Mouse (Mus musculus) testis, adult 2 months (tissue): Measurements from ENCODE around the gene Tkfc. TPM values are rescaled to one million over a fixed set of nuclear protein-coding genes. Genes with fewer than 3 reads are reported as not detected.

Source experiments
- H3K27ac ChIP-seq: fragments of 200-500 bp; 2 replicates; pipeline ENCODE4 v1.5.1; 2012; ENCODE audit warnings: low read depth, low read length; ENCODE audit not compliant: control insufficient read depth, insufficient read depth
- H3K27me3 ChIP-seq: fragments of 200-500 bp; 2 replicates; pipeline ENCODE4 v1.6.1; 2012; ENCODE audit warnings: mild to moderate bottlenecking, low read length, moderate library complexity; ENCODE audit not compliant: control insufficient read depth, insufficient read depth
- H3K36me3 ChIP-seq: fragments of 200-500 bp; 2 replicates; pipeline ENCODE4 v1.6.1; 2012; ENCODE audit warnings: mild to moderate bottlenecking, low read length; ENCODE audit not compliant: control insufficient read depth, insufficient read depth
- H3K4me1 ChIP-seq: fragments of 200-500 bp; 2 replicates; pipeline ENCODE4 v1.6.1; 2012; ENCODE audit warnings: low read length; ENCODE audit not compliant: control insufficient read depth, insufficient read depth
- H3K4me3 ChIP-seq: fragments of 200-500 bp; 2 replicates; pipeline ENCODE4 v1.5.1; 2012; ENCODE audit warnings: low read depth, mild to moderate bottlenecking, low read length, moderate library complexity, mixed read lengths; ENCODE audit not compliant: control insufficient read depth
- CTCF ChIP-seq: fragments of 200-500 bp; IDR thresholded peaks from 2 replicates; pipeline ENCODE4 v1.5.1; 2012; ENCODE audit warnings: low read depth, mild to moderate bottlenecking, inconsistent platforms, low read length, moderate library complexity; ENCODE audit not compliant: control insufficient read depth, insufficient read depth, insufficient replicate concordance
- POLR2A ChIP-seq: fragments of 200-500 bp; IDR thresholded peaks from 2 replicates; pipeline ENCODE4 v1.6.1; 2012; ENCODE audit warnings: low read depth, mild to moderate bottlenecking, inconsistent platforms, low read length, moderate library complexity; ENCODE audit not compliant: control insufficient read depth
- polyA plus RNA-seq: library from polyadenylated mRNA; depleted of rRNA; stranded (reverse); fragments of >200 nt; gene quantifications from 2 replicates; pipeline ENCODE4 v1.2.3, GENCODE M21; 2012

Gene Tkfc
- polyA plus RNA-seq, 1 experiment: 166 TPM

GRCm38 (mm10) chr19:10585112-10585511 lies 20.3 kb downstream of the Tkfc start:
- TF ChIP-seq CTCF (no peak), POLR2A (no peak)
- Histone ChIP-seq H3K36me3 (no peaks in the 10 kb centered on the region; the same call in none of the 2 replicates), H3K27me3 (no peaks in the 10 kb centered on the region), H3K4me1 (no peaks in the 10 kb centered on the region), H3K27ac (no peak overlapping the region), H3K4me3 (no peak overlapping the region)

GRCm38 (mm10) chr19:10583550-10584146 lies 21.8 kb downstream of the Tkfc start:
- no peaks in the 10 kb centered on the region for H3K27me3 ChIP-seq
- H3K4me1 ChIP-seq: no peaks in the 10 kb centered on the region; the same call in 1 of the 2 replicates
- H3K36me3 ChIP-seq: no peaks in the 10 kb centered on the region; the same call in none of the 2 replicates
- no peak for TF ChIP-seq CTCF
- TF ChIP-seq POLR2A: no peak
- H3K27ac ChIP-seq: no peak overlapping the region
- H3K4me3 ChIP-seq: no peak overlapping the region

- Histone ChIP-seq H3K4me1 (peaks cover 2% of the 10 kb centered on the region), H3K27ac (no peak overlapping the region), H3K36me3 (no peaks in the 10 kb centered on the region; the same call in 1 of the 2 replicates), H3K4me3 (no peak overlapping the region), H3K27me3 (no peaks in the 10 kb centered on the region)
- TF ChIP-seq CTCF (no peak), POLR2A (no peak)
These were observed 23.5 kb downstream of the Tkfc start for GRCm38 (mm10) chr19:10581984-10582383.

- Histone ChIP-seq H3K36me3 (no peaks in the 10 kb centered on the region; the same call in 1 of the 2 replicates), H3K4me3 (no peak overlapping the region), H3K4me1 (peaks cover 2% of the 10 kb centered on the region), H3K27ac (no peak overlapping the region), H3K27me3 (no peaks in the 10 kb centered on the region)
- TF ChIP-seq CTCF (no peak), POLR2A (no peak)
These were observed 24.7 kb downstream of the Tkfc start for GRCm38 (mm10) chr19:10580761-10581160.

GRCm38 (mm10) chr19:10580102-10580501 lies 25.4 kb downstream of the Tkfc start:
- no peak overlapping the region for H3K4me3 ChIP-seq
- no peaks in the 10 kb centered on the region; the same call in 1 of the 2 replicates for H3K36me3 ChIP-seq
- no peak overlapping the region for H3K27ac ChIP-seq
- H3K27me3 ChIP-seq: no peaks in the 10 kb centered on the region
- peaks cover 2% of the 10 kb centered on the region for H3K4me1 ChIP-seq
- TF ChIP-seq POLR2A (no peak), CTCF (no peak)

GRCm38 (mm10) chr19:10576690-10577561 lies 28.5 kb downstream of the Tkfc start, which contains the start of the genes Cyb561a3 and Tmem138:
TSS of gene Cyb561a3 (plus strand) at chr19:10577172.
TSS of gene Tmem138 (minus strand) at chr19:10577362.
- H3K27ac ChIP-seq: peak within 1 kb of the TSS; percentile 89
- H3K4me3 ChIP-seq: peak within 1 kb of the TSS; percentile 95
- H3K36me3 ChIP-seq: no peaks in the 10 kb centered on the region
- peaks cover 2% of the 10 kb centered on the region for H3K4me1 ChIP-seq
- no peaks in the 10 kb centered on the region for H3K27me3 ChIP-seq
- TF ChIP-seq POLR2A (peak; percentile 57; the same call in 1 of the 2 replicates), CTCF (no peak)

- no peak overlapping the region for H3K27ac ChIP-seq
- H3K27me3 ChIP-seq: no peaks in the 10 kb centered on the region
- no peak overlapping the region for H3K4me3 ChIP-seq
- H3K4me1 ChIP-seq: no peaks in the 10 kb centered on the region
- TF ChIP-seq POLR2A (no peak), CTCF (no peak)
- peaks cover 1% of the 10 kb centered on the region; the same call in 1 of the 2 replicates for H3K36me3 ChIP-seq
These were observed 35.8 kb downstream of the Tkfc start for GRCm38 (mm10) chr19:10569627-10570026.
